Mouse (Mus musculus) liver, embryonic 12.5 days (tissue): ENCODE data around the gene Nxph3. TPM values are rescaled to one million over a fixed set of nuclear protein-coding genes. Genes with fewer than 3 reads are reported as not detected.

Source experiments
- ATAC-seq: fragments of 200-750 bp; cut with Nextera tagmentation; 2 replicates; pipeline ENCODE4 v1.8.0; 2017; ENCODE audit warnings: moderate number of reproducible peaks, mild to moderate bottlenecking, moderate library complexity
- H3K27ac ChIP-seq: fragments of 300-500 bp; sonication (generic); 2 replicates; pipeline ENCODE4 v1.5.1; 2016; ENCODE audit warnings: mild to moderate bottlenecking
- H3K27me3 ChIP-seq: fragments of 300-500 bp; sonication (generic); replicated peaks from 2 replicates; pipeline ENCODE4 v1.6.1; 2016; ENCODE audit warnings: mild to moderate bottlenecking, moderate library complexity
- H3K36me3 ChIP-seq: fragments of 300-500 bp; sonication (generic); 2 replicates; pipeline ENCODE4 v1.6.1; 2016; ENCODE audit warnings: mild to moderate bottlenecking, moderate library complexity
- H3K4me1 ChIP-seq: fragments of 300-500 bp; sonication (generic); 2 replicates; pipeline ENCODE4 v1.6.1; 2016
- H3K4me2 ChIP-seq: fragments of 300-500 bp; sonication (generic); 2 replicates; pipeline ENCODE4 v1.6.1; 2016; ENCODE audit warnings: mild to moderate bottlenecking, moderate library complexity
- H3K4me3 ChIP-seq: fragments of 300-500 bp; sonication (generic); 2 replicates; pipeline ENCODE4 v1.5.1; 2016; ENCODE audit warnings: mild to moderate bottlenecking, moderate library complexity
- H3K9ac ChIP-seq: fragments of 300-500 bp; sonication (generic); 2 replicates; pipeline ENCODE4 v1.6.1; 2016; ENCODE audit warnings: mild to moderate bottlenecking, moderate library complexity
- H3K9me3 ChIP-seq: fragments of 300-500 bp; sonication (generic); replicated peaks from 2 replicates; pipeline ENCODE4 v1.6.1; 2016; ENCODE audit warnings: mild to moderate bottlenecking, moderate library complexity
- WGBS: fragments of 180-500 bp; shearing (Covaris S2); methylation state at CpG from one replicate; pipeline ENCODE4 v1.1.7; 2016; ENCODE audit not compliant: insufficient replicate concordance; 5-methylcytosine and 5-hydroxymethylcytosine counted together
- polyA plus RNA-seq: library from polyadenylated mRNA; unstranded; fragments of >200 nt; fragmentation: Nextera tagmentation; extraction: Ambion mirVana; gene quantifications from 2 replicates; pipeline ENCODE4 v1.2.1, GENCODE M21; 2016

The Nxph3 gene
- 0.14 and 0.24 TPM in 2 replicates for polyA plus RNA-seq

- H3K36me3 ChIP-seq = no peaks in the 10 kb centered on the region
- no peaks in the 10 kb centered on the region for H3K9me3 ChIP-seq
- no peak within 1 kb of the TSS for H3K9ac ChIP-seq
- 2% methylated on average over 59 of the region's 66 CpGs for WGBS
- H3K4me3 ChIP-seq = peak within 1 kb of the TSS; percentile 50
- peaks cover 97% of the 10 kb centered on the region for H3K27me3 ChIP-seq
- H3K4me2 ChIP-seq = peak within 1 kb of the TSS; percentile 71
- H3K27ac ChIP-seq = no peak within 1 kb of the TSS
- peak; percentile 50; the same call in 1 of the 2 replicates for ATAC-seq
- H3K4me1 ChIP-seq = peaks cover 17% of the 10 kb centered on the region
These were observed at the start of gene Nxph3 for GRCm38 (mm10) chr11:95514298-95514861. Gene Nxph3, minus strand, starts transcription at chr11:95514570.

DNA sequence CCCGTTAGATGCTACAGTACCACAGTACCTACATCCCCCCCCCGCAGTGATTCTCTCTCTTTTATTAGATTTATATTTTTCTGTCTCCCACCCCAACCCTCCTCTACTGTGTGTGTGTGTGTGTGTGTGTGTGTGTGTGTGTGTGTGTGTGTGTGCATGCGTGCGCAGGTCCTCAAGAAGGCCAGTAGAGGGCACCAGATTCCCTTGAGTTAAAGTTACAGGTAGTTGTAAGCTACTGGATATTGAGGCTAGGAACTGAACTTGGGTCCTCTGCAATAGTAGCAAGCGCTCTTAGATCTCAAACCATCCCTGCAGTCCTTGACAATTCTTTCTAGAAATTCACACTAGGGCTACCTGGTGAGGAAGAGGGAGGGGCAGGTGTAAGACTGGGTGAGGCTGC, 49.5 kb upstream of the Nxph3 start:
- Histone ChIP-seq H3K27ac (no peak overlapping the region), H3K36me3 (no peaks in the 10 kb centered on the region), H3K27me3 (peaks cover 16% of the 10 kb centered on the region), H3K4me1 (no peaks in the 10 kb centered on the region), H3K9ac (no peak overlapping the region), H3K4me3 (no peak overlapping the region), H3K4me2 (no peak overlapping the region), H3K9me3 (0 out of 2 replicates have a peak, but pooled peaks cover 3% of the 10 kb centered on the region)
- 84% methylated on average over 5 of the region's 5 CpGs for WGBS
- ATAC-seq = no peak

DNA sequence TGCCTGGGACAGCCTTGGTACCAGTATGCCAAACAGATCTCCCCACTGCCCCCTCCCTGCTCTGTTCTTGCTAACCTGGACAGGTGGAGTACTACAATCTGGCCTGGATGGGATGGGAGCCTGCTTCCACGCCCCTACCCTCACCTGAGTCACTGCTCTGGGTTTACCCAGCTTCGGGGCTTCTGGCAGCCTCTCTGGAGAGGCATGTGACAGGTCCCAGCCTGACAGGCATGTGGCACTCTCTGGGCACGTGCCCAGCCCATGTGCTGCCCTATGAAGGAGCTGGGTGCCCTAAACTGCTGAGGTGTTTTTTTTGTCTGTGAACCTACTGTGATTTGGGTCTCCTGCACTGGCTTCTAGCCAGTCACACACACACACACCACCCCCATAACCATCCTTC, 46.4 kb upstream of the Nxph3 start:
- no peaks in the 10 kb centered on the region for H3K36me3 ChIP-seq
- 0 out of 2 replicates have a peak, but pooled peaks cover 3% of the 10 kb centered on the region for H3K9me3 ChIP-seq
- H3K9ac ChIP-seq = no peak overlapping the region
- H3K27ac ChIP-seq = no peak overlapping the region
- H3K27me3 ChIP-seq = peaks cover 26% of the 10 kb centered on the region
- no peak overlapping the region for H3K4me3 ChIP-seq
- H3K4me2 ChIP-seq = no peak overlapping the region
- no peaks in the 10 kb centered on the region for H3K4me1 ChIP-seq
- ATAC-seq = no peak
- 25% methylated on average over 3 of the region's 3 CpGs for WGBS

GRCm38 (mm10) chr11:95559761-95560160, 45.4 kb upstream of the Nxph3 start:
- 51% methylated on average over 2 of the region's 2 CpGs for WGBS
- ATAC-seq = no peak
- Histone ChIP-seq H3K9ac (no peak overlapping the region), H3K4me2 (no peak overlapping the region), H3K4me3 (no peak overlapping the region), H3K9me3 (0 out of 2 replicates have a peak, but pooled peaks cover 3% of the 10 kb centered on the region), H3K27ac (no peak overlapping the region), H3K27me3 (peaks cover 32% of the 10 kb centered on the region), H3K4me1 (no peaks in the 10 kb centered on the region), H3K36me3 (no peaks in the 10 kb centered on the region)

DNA sequence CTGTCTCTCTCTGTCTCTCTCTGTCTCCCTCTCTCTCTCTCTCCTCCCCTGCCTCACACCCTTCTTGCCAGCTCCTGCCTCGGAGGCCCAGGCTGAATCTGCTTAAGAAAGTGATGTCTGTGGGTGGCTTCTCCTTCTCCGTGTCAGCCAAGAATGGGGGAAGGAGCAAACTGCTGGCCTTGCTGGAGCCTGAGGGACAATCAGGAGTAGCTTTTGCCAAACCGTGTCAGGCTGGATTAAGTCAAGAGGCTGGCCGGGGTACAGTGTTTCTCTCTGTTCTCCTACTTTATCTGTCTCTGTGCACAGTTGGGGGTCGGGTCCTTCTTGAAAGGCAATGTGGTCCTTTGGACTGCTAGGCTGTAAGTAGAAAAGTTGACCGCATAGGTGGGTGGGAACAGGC, 43.3 kb upstream of the Nxph3 start:
- Histone ChIP-seq H3K4me2 (no peak overlapping the region), H3K27ac (no peak overlapping the region), H3K4me1 (no peaks in the 10 kb centered on the region), H3K4me3 (no peak overlapping the region), H3K9ac (no peak overlapping the region), H3K36me3 (no peaks in the 10 kb centered on the region), H3K9me3 (no peaks in the 10 kb centered on the region), H3K27me3 (peaks cover 35% of the 10 kb centered on the region)
- no peak for ATAC-seq
- WGBS = 29% methylated on average over 6 of the region's 6 CpGs

DNA sequence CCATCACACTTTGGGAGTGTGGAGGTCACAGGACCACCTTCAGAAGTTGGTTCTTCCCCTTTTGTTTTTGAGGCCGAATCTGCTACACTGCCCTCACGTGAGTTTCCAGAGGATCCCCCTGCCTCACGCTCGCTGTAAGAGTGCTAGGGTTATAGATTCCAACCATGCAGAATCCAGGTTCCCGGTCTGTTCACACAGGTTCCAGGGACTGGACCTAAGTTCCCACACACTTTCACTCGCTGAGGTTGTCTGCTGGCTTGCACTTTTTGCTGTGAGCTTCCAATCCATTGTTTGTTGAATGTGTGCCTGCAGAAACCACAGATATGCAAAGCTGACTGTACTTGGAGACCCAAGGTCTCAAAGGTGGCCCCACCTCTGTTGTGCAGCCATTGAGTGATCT, 42.7 kb upstream of the Nxph3 start:
- Histone ChIP-seq H3K9ac (no peak overlapping the region), H3K27ac (no peak overlapping the region), H3K36me3 (no peaks in the 10 kb centered on the region), H3K27me3 (peaks cover 35% of the 10 kb centered on the region), H3K9me3 (no peaks in the 10 kb centered on the region), H3K4me1 (no peaks in the 10 kb centered on the region), H3K4me2 (no peak overlapping the region), H3K4me3 (no peak overlapping the region)
- 58% methylated on average over 6 of the region's 6 CpGs for WGBS
- no peak for ATAC-seq

DNA sequence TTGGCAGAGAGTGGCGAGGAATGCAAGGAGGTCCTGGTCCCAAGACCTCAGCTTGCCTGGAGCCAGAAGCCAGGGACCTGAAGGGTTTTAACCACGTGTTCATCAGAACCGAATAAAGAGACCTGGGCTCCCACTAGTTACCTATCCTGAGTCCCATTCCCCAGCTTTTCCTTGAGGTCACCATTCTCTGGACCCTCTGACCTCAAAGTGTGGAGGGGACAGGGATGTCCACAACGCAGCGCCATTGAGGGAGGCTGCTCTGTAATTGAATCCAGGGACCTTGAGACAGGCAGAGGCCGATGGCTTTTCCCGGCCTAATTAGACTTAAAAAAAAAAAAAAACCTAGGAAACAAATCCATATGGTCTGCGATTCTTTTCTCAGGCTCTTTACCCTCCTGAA, 40.9 kb upstream of the Nxph3 start:
- Histone ChIP-seq H3K4me3 (no peak overlapping the region), H3K9ac (no peak overlapping the region), H3K9me3 (no peaks in the 10 kb centered on the region), H3K27ac (no peak overlapping the region), H3K27me3 (peaks cover 35% of the 10 kb centered on the region), H3K4me2 (no peak overlapping the region), H3K36me3 (no peaks in the 10 kb centered on the region), H3K4me1 (no peaks in the 10 kb centered on the region)
- 52% methylated on average over 8 of the region's 8 CpGs for WGBS
- ATAC-seq = no peak

DNA sequence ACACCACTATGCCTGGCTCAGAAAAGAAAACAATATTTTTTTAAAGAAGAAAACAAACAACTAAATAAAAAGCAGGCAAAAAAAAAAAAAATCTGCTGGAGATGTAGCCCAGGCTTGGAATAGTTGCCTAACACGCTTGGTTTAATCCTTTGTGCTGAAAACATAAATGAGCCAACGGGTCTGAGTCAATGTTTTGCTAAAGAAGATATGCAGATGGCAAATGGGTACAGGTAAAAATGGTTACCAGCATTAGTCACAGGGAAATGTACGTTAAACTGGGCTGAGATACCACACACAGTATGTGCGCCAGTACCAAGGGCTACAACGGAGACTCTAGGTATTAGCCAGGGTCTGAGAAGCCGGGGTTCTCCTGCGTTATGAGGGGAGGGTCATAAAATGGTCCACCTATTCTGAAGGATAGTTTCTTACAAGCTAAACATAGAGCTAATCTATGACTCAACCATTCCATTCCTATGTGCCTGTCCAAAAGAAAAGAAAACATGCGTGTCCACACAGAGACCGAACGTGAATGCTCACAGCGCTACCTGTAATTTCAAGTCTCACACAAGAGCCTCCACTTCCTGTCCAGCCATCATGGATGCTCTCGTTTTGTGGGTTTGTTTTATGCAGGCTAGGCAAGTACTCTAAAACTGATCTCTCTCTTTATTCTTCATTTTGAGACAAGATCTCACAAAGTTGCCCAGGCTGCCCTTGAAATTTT, 36.1 kb upstream of the Nxph3 start:
- no peak overlapping the region for H3K27ac ChIP-seq
- no peaks in the 10 kb centered on the region for H3K9me3 ChIP-seq
- no peak overlapping the region for H3K4me2 ChIP-seq
- WGBS = 71% methylated on average over 12 of the region's 12 CpGs
- H3K9ac ChIP-seq = no peak overlapping the region
- no peaks in the 10 kb centered on the region for H3K4me1 ChIP-seq
- H3K36me3 ChIP-seq = no peaks in the 10 kb centered on the region
- H3K4me3 ChIP-seq = no peak overlapping the region
- H3K27me3 ChIP-seq = peaks cover 10% of the 10 kb centered on the region; the same call in 1 of the 2 replicates
- ATAC-seq = no peak

- ATAC-seq = no peak
- Histone ChIP-seq H3K4me1 (no peaks in the 10 kb centered on the region), H3K4me3 (no peak overlapping the region), H3K4me2 (no peak overlapping the region), H3K9me3 (no peaks in the 10 kb centered on the region), H3K27ac (no peak overlapping the region), H3K9ac (no peak overlapping the region), H3K36me3 (no peaks in the 10 kb centered on the region), H3K27me3 (peaks cover 32% of the 10 kb centered on the region)
- 56% methylated on average over 10 of the region's 10 CpGs for WGBS
These were observed 31.8 kb upstream of the Nxph3 start for GRCm38 (mm10) chr11:95546021-95546782.

- Histone ChIP-seq H3K4me3 (no peak overlapping the region), H3K27me3 (peaks cover 46% of the 10 kb centered on the region), H3K9ac (no peak overlapping the region), H3K4me1 (no peaks in the 10 kb centered on the region), H3K27ac (no peak overlapping the region), H3K36me3 (no peaks in the 10 kb centered on the region), H3K9me3 (no peaks in the 10 kb centered on the region), H3K4me2 (no peak overlapping the region)
- WGBS = 67% methylated on average over 8 of the region's 8 CpGs
- no peak for ATAC-seq
These were observed 30.4 kb upstream of the Nxph3 start for GRCm38 (mm10) chr11:95544546-95545327.

DNA sequence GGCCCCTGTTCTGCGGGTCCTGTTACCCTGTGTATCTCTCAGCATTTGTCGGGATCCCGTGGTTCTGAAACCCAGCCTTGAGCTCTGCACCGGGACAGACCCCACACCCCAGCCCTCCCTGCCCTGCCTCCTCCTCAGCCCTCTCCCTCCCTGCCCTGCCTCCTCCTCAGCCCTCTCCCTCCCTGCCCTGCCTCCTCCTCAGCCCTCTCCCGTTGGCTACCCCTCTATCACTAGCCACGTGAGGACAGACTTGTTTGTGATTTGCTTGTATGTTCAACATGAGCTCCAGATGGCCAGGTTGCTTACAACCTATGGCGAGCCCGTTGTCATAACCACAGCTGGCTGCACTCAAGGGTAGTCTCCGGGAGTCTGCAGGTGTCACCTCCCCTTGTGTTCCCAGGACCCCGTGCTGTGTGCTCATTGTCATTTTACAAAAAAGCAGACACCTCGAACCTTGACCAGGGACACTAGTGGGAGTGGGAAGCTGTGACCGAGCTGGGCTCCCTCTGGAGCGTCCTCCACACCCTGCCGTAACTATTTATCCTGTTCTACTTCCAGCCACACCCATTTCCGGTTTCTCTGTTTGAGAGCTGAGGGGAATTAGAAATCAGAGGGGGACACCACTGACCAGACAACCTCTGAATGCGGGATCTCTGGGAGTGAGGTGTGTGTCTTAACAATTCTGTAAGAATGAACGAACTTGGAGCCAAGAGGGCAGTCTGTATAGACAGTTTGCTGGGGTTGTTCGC, 26.4 kb upstream of the Nxph3 start:
- WGBS = 24% methylated on average over 18 of the region's 18 CpGs
- ATAC-seq = no peak
- H3K4me2 ChIP-seq = peak overlapping the region; percentile 28

More for the DNA sequence above, 26.4 kb upstream of the Nxph3 start:
- no peaks in the 10 kb centered on the region for H3K36me3 ChIP-seq
- no peaks in the 10 kb centered on the region for H3K4me1 ChIP-seq
- H3K27me3 ChIP-seq = peaks cover 55% of the 10 kb centered on the region
- no peak overlapping the region for H3K9ac ChIP-seq
- H3K4me3 ChIP-seq = no peak overlapping the region
- no peak overlapping the region for H3K27ac ChIP-seq
- H3K9me3 ChIP-seq = no peaks in the 10 kb centered on the region
